Comparison of ENCODE assay signal across 9 mouse cellular contexts in genomic region chr14:62878076-62878475, GRCm38 (mm10). TPM values are rescaled to one million over a fixed set of nuclear protein-coding genes. Genes with fewer than 3 reads are reported as not detected.
DNase-seq lines count a peak whose midpoint lies in the region; ATAC-seq lines count a peak whose summit lies in the region.
"Had no signal": no experiment of that assay in that cellular context is flagged by ENCODE, and none has a peak within 500 bp of the region (broad histone marks: within the 10 kb centered on the region; RNA-seq: fewer than 3 reads in every experiment).

No protein-coding gene starts in this region.

- intact Hi-C loops in heart, postnatal 10 days (cut with DNase I), result loop anchor here (2.0 kb wide), 3 partner anchors 39 to 117 kb away; partner anchors contain the start of gene Ints6

- H3K9ac ChIP-seq in midbrain, embryonic 14.5 days (replicated peaks; ENCODE audit: low read length), result no peak overlapping the region
- H3K9ac ChIP-seq: hindbrain, embryonic 14.5 days; neural tube, embryonic 12.5 days had no signal

- H3K4me1 ChIP-seq in midbrain, embryonic 10.5 days, result peaks cover 66% of the 10 kb centered on the region
- H3K4me1 ChIP-seq in midbrain, embryonic 14.5 days (ENCODE audit: control insufficient read depth, insufficient read depth, low read length), result peaks cover 31% of the 10 kb centered on the region

- no peak for ATAC-seq in midbrain, embryonic 14.5 days (ENCODE audit: low FRiP score, low TSS enrichment)
- peak; percentile 60 for ATAC-seq in common myeloid progenitor, adult 5-6 weeks (replicated peaks; ENCODE audit: low read depth, poor library complexity, severe bottlenecking)
- peak; percentile 67 for ATAC-seq in megakaryocyte progenitor cell, adult 5-6 weeks (replicated peaks; ENCODE audit: poor library complexity)
- no peak for ATAC-seq in inflammation-experienced regulatory T-cells, adult 6 months

- no peaks in the 10 kb centered on the region for H3K9me3 ChIP-seq in midbrain, embryonic 10.5 days (replicated peaks)
- H3K9me3 ChIP-seq in midbrain, embryonic 14.5 days (ENCODE audit: control insufficient read depth, low read length), result no peaks in the 10 kb centered on the region
- H3K9me3 ChIP-seq: neural tube, embryonic 12.5 days had no signal

- no peak for DNase-seq in midbrain, embryonic 10.5 days (ENCODE audit: low spot score)
- DNase-seq in midbrain, embryonic 14.5 days, result no peak
- DNase-seq in heart, postnatal 10 days, result peak; percentile 64 to 71
- DNase-seq in Muller cell, postnatal 12 days (ENCODE audit: inconsistent ontology term), result no peak

- WGBS in midbrain, embryonic 10.5 days, result 73% methylated on average over 6 of the region's 6 CpGs
- 82% methylated on average over 6 of the region's 6 CpGs for WGBS in midbrain, embryonic 14.5 days

- no peak overlapping the region for H3K4me3 ChIP-seq in midbrain, embryonic 10.5 days
- no peak overlapping the region for H3K4me3 ChIP-seq in midbrain, embryonic 14.5 days (replicated peaks; ENCODE audit: low read depth, low read length)
- H3K4me3 ChIP-seq: neural tube, embryonic 12.5 days had no signal

- H3K27ac ChIP-seq in midbrain, embryonic 10.5 days (replicated peaks), result peak overlapping the region; percentile 77; the same call in 1 of the 2 replicates
- H3K27ac ChIP-seq in midbrain, embryonic 14.5 days (replicated peaks; ENCODE audit: low read depth, low read length), result no peak overlapping the region
- H3K27ac ChIP-seq: neural tube, embryonic 12.5 days had no signal

- H3K36me3 ChIP-seq in midbrain, embryonic 10.5 days, result no peaks in the 10 kb centered on the region
- H3K36me3 ChIP-seq in midbrain, embryonic 14.5 days (ENCODE audit: control insufficient read depth, insufficient read depth, low read length), result no peaks in the 10 kb centered on the region
- H3K36me3 ChIP-seq: neural tube, embryonic 12.5 days had no signal

- H3K4me2 ChIP-seq in midbrain, embryonic 14.5 days (ENCODE audit: low read length), result no peak overlapping the region
- H3K4me2 ChIP-seq: hindbrain, embryonic 14.5 days; neural tube, embryonic 12.5 days had no signal

- H3K27me3 ChIP-seq in midbrain, embryonic 10.5 days (ENCODE audit: low read depth, poor library complexity, severe bottlenecking), result no peaks in the 10 kb centered on the region
- H3K27me3 ChIP-seq in midbrain, embryonic 14.5 days (ENCODE audit: control insufficient read depth, insufficient read depth, low read length), result no peaks in the 10 kb centered on the region
- H3K27me3 ChIP-seq: neural tube, embryonic 12.5 days had no signal

RNA-seq across cellular contexts. Expression of gene Wdfy2, which starts 40.6 kb away (rescaled TPM):
- 14.8 and 15.5 TPM in 2 replicates for polyA plus RNA-seq in midbrain, embryonic 10.5 days (2016; fragmentation: Nextera tagmentation; extraction: Ambion mirVana)
- polyA plus RNA-seq in midbrain, embryonic 14.5 days (2014; fragmentation: Nextera tagmentation; extraction: Ambion mirVana), result 9.1 and 13.0 TPM in 2 replicates
- 15.0 and 15.3 TPM in 2 replicates for total RNA-seq in common myeloid progenitor, adult 5-6 weeks (2017)
- 1 to 10 TPM; 8.0 to 9.1 TPM for total RNA-seq in heart, postnatal 10 days (2021)
- 18.2 and 19.6 TPM in 2 replicates for total RNA-seq in megakaryocyte progenitor cell, adult 5-6 weeks (2015)
- total RNA-seq in megakaryocyte progenitor cell, adult 5-6 weeks (2017), result 22.1 and 24.2 TPM in 2 replicates
- polyA plus RNA-seq in inflammation-experienced regulatory T-cells, adult 6 months (2017; shearing (Covaris generic)), result 1 to 10 TPM; 5.0 to 6.7 (median 5.2) TPM

Comparison
In these comparisons a context has a peak if more than half of its experiments do, and no peak if none do; other contexts are left out.
1. DNase-seq: peak in heart, postnatal 10 days (2 of 2); none in midbrain, embryonic 10.5 days (single experiment), midbrain, embryonic 14.5 days (single experiment) and Muller cell, postnatal 12 days (single experiment).
2. ATAC-seq: peak in common myeloid progenitor, adult 5-6 weeks (single experiment) and megakaryocyte progenitor cell, adult 5-6 weeks (single experiment); none in midbrain, embryonic 14.5 days (single experiment) and inflammation-experienced regulatory T-cells, adult 6 months (single experiment).